Comparison of ENCODE assay signal across 12 mouse cellular contexts in the genomic region with DNA sequence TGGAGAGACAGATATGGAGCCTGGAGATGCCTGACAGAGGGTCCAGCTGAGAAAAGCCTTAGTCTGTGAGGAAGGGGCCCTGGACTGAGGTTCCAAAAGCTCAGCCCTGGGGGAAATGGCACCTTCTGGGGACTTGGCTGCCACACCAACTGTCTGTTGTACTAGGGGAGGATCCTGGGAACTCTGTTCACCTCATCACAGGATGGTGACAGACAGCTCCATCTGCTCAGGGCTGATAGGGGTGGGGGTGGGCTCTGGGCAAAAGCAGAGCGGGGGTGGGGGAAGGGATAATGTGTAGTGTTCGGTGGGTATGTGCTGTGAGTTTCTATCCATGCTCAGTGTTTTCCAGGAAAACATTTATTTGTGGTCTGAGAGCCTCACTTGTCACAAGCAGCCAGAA. TPM values are rescaled to one million over a fixed set of nuclear protein-coding genes. Genes with fewer than 3 reads are reported as not detected.
A peak's percentile ranks its signal among the peaks of the same experiment; 100 is the strongest.
DNase-seq lines count a peak whose midpoint lies in the region; ATAC-seq and TF ChIP-seq lines count a peak whose summit lies in the region.
"Had no signal": no experiment of that assay in that cellular context is flagged by ENCODE, and none has a peak within 500 bp of the region (broad histone marks: within the 10 kb centered on the region; RNA-seq: fewer than 3 reads in every experiment).

No protein-coding gene starts in this region.

- H3K4me3 ChIP-seq in forebrain, embryonic 14.5 days (ENCODE audit: low read depth, low read length) = no peak overlapping the region
- 0 out of 2 replicates have a peak overlapping the region, but pooled peaks have one; percentile 20 for H3K4me3 ChIP-seq in liver, embryonic 11.5 days (ENCODE audit: low read depth, low read length)
- H3K4me3 ChIP-seq in limb, embryonic 10.5 days = no peak overlapping the region
- no peak overlapping the region for H3K4me3 ChIP-seq in lung, postnatal 0 days (ENCODE audit: low read depth, low read length)
- H3K4me3 ChIP-seq: limb, embryonic 13.5 days had no signal

- TF ChIP-seq EP300 in lung, postnatal 0 days (IDR thresholded peaks at IDR 0.05) = no peak

- peak; percentile 83 to 90 for DNase-seq in cerebellum, postnatal 10 days
- no peak for DNase-seq in cerebellum, adult 9-11 months
- DNase-seq in MEL-GATA-1-ER (ENCODE audit: extremely low read depth, low read depth) = peak; percentile 70
- peak; percentile 88 for DNase-seq in forebrain, embryonic 14.5 days (ENCODE audit: low spot score)
- peak; percentile 59 for DNase-seq in liver, embryonic 11.5 days (ENCODE audit: low spot score)
- no peak for DNase-seq in limb, embryonic 10.5 days (ENCODE audit: low spot score)
- DNase-seq in lung, postnatal 10 days = no peak
- DNase-seq in lung, postnatal 0 days (ENCODE audit: low spot score) = no peak

- no peaks in the 10 kb centered on the region for H3K27me3 ChIP-seq in forebrain, embryonic 14.5 days (replicated peaks; ENCODE audit: control insufficient read depth, insufficient read depth, low read length)
- no peaks in the 10 kb centered on the region for H3K27me3 ChIP-seq in liver, embryonic 11.5 days (replicated peaks; ENCODE audit: control insufficient read depth, insufficient read depth, low read length)
- 0 out of 2 replicates have a peak, but pooled peaks cover 7% of the 10 kb centered on the region for H3K27me3 ChIP-seq in limb, embryonic 10.5 days (ENCODE audit: low read depth, poor library complexity, severe bottlenecking)
- H3K27me3 ChIP-seq in lung, postnatal 0 days (replicated peaks; ENCODE audit: insufficient read depth, low read length) = no peaks in the 10 kb centered on the region

- peak; percentile 95 for ATAC-seq in forebrain, embryonic 14.5 days
- peak; percentile 89 for ATAC-seq in liver, embryonic 11.5 days (replicated peaks; ENCODE audit: low FRiP score)
- ATAC-seq in lung, postnatal 0 days = no peak
- ATAC-seq: activated CD4-positive, CD25-positive, alpha-beta regulatory T cell, adult 4 months had no signal

- no peak for TF ChIP-seq CTCF in lung, postnatal 0 days (IDR thresholded peaks at IDR 0.05)

- H3K27ac ChIP-seq in forebrain, embryonic 14.5 days (ENCODE audit: low read depth, low read length) = peak overlapping the region; percentile 80
- peak overlapping the region; percentile 91 for H3K27ac ChIP-seq in liver, embryonic 11.5 days (ENCODE audit: low read depth, low read length)
- no peak overlapping the region for H3K27ac ChIP-seq in limb, embryonic 10.5 days
- H3K27ac ChIP-seq in lung, postnatal 0 days (ENCODE audit: low read length) = no peak overlapping the region
- H3K27ac ChIP-seq: limb, embryonic 13.5 days had no signal

- H3K9ac ChIP-seq in forebrain, embryonic 14.5 days (ENCODE audit: low read length) = no peak overlapping the region
- H3K9ac ChIP-seq in liver, embryonic 11.5 days (ENCODE audit: low read depth, low read length) = peak overlapping the region; percentile 51
- H3K9ac ChIP-seq in lung, postnatal 0 days (replicated peaks; ENCODE audit: low read depth) = no peak overlapping the region
- H3K9ac ChIP-seq: limb, embryonic 13.5 days had no signal

- WGBS in forebrain, embryonic 14.5 days = 63% methylated on average over 2 of the region's 2 CpGs
- 25% methylated on average over 2 of the region's 2 CpGs for whole genome bisulfite sequencing in liver, embryonic 11.5 days
- 58% methylated on average over 2 of the region's 2 CpGs for WGBS in limb, embryonic 10.5 days
- 67% methylated on average over 2 of the region's 2 CpGs for WGBS in lung, postnatal 0 days

- H3K4me2 ChIP-seq in forebrain, embryonic 14.5 days (ENCODE audit: low read length) = no peak overlapping the region
- H3K4me2 ChIP-seq in liver, embryonic 11.5 days = peak overlapping the region; percentile 58
- no peak overlapping the region for H3K4me2 ChIP-seq in lung, postnatal 0 days (replicated peaks; ENCODE audit: low read depth, low read length)
- H3K4me2 ChIP-seq: limb, embryonic 13.5 days had no signal

- H3K9me3 ChIP-seq in forebrain, embryonic 14.5 days (replicated peaks; ENCODE audit: control insufficient read depth, low read length) = no peaks in the 10 kb centered on the region
- H3K9me3 ChIP-seq in liver, embryonic 11.5 days (ENCODE audit: control insufficient read depth, low read length) = no peaks in the 10 kb centered on the region; the same call in none of the 2 replicates
- H3K9me3 ChIP-seq in limb, embryonic 10.5 days (replicated peaks) = no peaks in the 10 kb centered on the region
- H3K9me3 ChIP-seq in lung, postnatal 0 days (ENCODE audit: low read length) = no peaks in the 10 kb centered on the region

- no peaks in the 10 kb centered on the region for H3K36me3 ChIP-seq in forebrain, embryonic 14.5 days (ENCODE audit: control insufficient read depth, insufficient read depth, low read length)
- no peaks in the 10 kb centered on the region for H3K36me3 ChIP-seq in liver, embryonic 11.5 days (ENCODE audit: control insufficient read depth, insufficient read depth, low read length)
- no peaks in the 10 kb centered on the region for H3K36me3 ChIP-seq in limb, embryonic 10.5 days
- H3K36me3 ChIP-seq in lung, postnatal 0 days (ENCODE audit: insufficient read depth, low read length) = no peaks in the 10 kb centered on the region
- H3K36me3 ChIP-seq: limb, embryonic 13.5 days had no signal

- peaks cover 22% of the 10 kb centered on the region for H3K4me1 ChIP-seq in forebrain, embryonic 14.5 days (ENCODE audit: control insufficient read depth, insufficient read depth, low read length)
- H3K4me1 ChIP-seq in liver, embryonic 11.5 days (replicated peaks; ENCODE audit: control insufficient read depth, insufficient read depth, low read length) = peaks cover 38% of the 10 kb centered on the region
- peaks cover 17% of the 10 kb centered on the region for H3K4me1 ChIP-seq in limb, embryonic 10.5 days
- H3K4me1 ChIP-seq in lung, postnatal 0 days (ENCODE audit: insufficient read depth, low read depth, low read length) = no peaks in the 10 kb centered on the region
- H3K4me1 ChIP-seq: limb, embryonic 13.5 days had no signal

RNA-seq across cellular contexts. Expression of gene Kif21b, which starts 28.2 kb away (rescaled TPM):
- 52.4 and 61.5 TPM in 2 replicates for polyA plus RNA-seq in forebrain, embryonic 14.5 days (2014; fragmentation: Nextera tagmentation; extraction: Ambion mirVana)
- polyA plus RNA-seq in liver, embryonic 11.5 days (2014; fragmentation: Nextera tagmentation; extraction: Ambion mirVana) = 3.6 and 4.8 TPM in 2 replicates
- 7.2 and 10.9 TPM in 2 replicates for polyA plus RNA-seq in limb, embryonic 10.5 days (2016; fragmentation: Nextera tagmentation; extraction: Ambion mirVana)
- polyA plus RNA-seq in lung, postnatal 0 days (2015; fragmentation: Nextera tagmentation; extraction: Ambion mirVana) = 0.85 and 0.87 TPM in 2 replicates

RNA-seq across cellular contexts. Expression of gene Cacna1s, which starts 50.4 kb away (rescaled TPM):
- polyA plus RNA-seq in forebrain, embryonic 14.5 days (2014; fragmentation: Nextera tagmentation; extraction: Ambion mirVana) = 0.08 and 0.46 TPM in 2 replicates
- 0.09 and 0.45 TPM in 2 replicates for polyA plus RNA-seq in liver, embryonic 11.5 days (2014; fragmentation: Nextera tagmentation; extraction: Ambion mirVana)
- polyA plus RNA-seq in limb, embryonic 10.5 days (2016; fragmentation: Nextera tagmentation; extraction: Ambion mirVana) = 0.06 TPM in 1 of 2 replicates, not detected in the other
- 0.82 and 1.6 TPM in 2 replicates for polyA plus RNA-seq in lung, postnatal 0 days (2015; fragmentation: Nextera tagmentation; extraction: Ambion mirVana)

RNA-seq across cellular contexts. Expression of gene Ascl5, which starts 52.4 kb away (rescaled TPM):
- polyA plus RNA-seq in forebrain, embryonic 14.5 days (2014; fragmentation: Nextera tagmentation; extraction: Ambion mirVana) = not detected in 2 replicates
- polyA plus RNA-seq in liver, embryonic 11.5 days (2014; fragmentation: Nextera tagmentation; extraction: Ambion mirVana) = 0.47 TPM in 1 of 2 replicates, not detected in the other
- not detected in 2 replicates for polyA plus RNA-seq in limb, embryonic 10.5 days (2016; fragmentation: Nextera tagmentation; extraction: Ambion mirVana)
- not detected in 2 replicates for polyA plus RNA-seq in lung, postnatal 0 days (2015; fragmentation: Nextera tagmentation; extraction: Ambion mirVana)
- polyA plus RNA-seq: activated CD4-positive, CD25-positive, alpha-beta regulatory T cell, adult 4 months; heart, embryonic 14.5 days; limb, embryonic 13.5 days; small intestine, adult 2 months had no signal

Comparison
In these comparisons a context has a peak if more than half of its experiments do, and no peak if none do; other contexts are left out.
1. DNase-seq: peak in cerebellum, postnatal 10 days (2 of 2), MEL-GATA-1-ER (single experiment), forebrain, embryonic 14.5 days (single experiment) and liver, embryonic 11.5 days (single experiment); none in cerebellum, adult 9-11 months (single experiment), limb, embryonic 10.5 days (single experiment), lung, postnatal 10 days (single experiment) and lung, postnatal 0 days (single experiment).
2. H3K27ac ChIP-seq: peak in forebrain, embryonic 14.5 days (single experiment) and liver, embryonic 11.5 days (single experiment); none in limb, embryonic 10.5 days (single experiment) and lung, postnatal 0 days (single experiment).